Mouse (Mus musculus): ENCODE measurements around the gene Ctnna3.

- TF ChIP-seq CTCF (IDR thresholded peaks at IDR 0.05; ENCODE audit: borderline replicate concordance, extremely low read depth, insufficient read depth, insufficient read length) = no peak
- no peak for TF ChIP-seq POLR2A (IDR thresholded peaks at IDR 0.05; ENCODE audit: borderline replicate concordance, extremely low read depth, insufficient read depth, insufficient read length, poor library complexity, severe bottlenecking)
Measured at GRCm38 (mm10) chr10:64396579-64396978, 966.7 kb downstream of the Ctnna3 start.

Data from brain, embryonic 14.5 days (tissue).